Mouse (Mus musculus) forebrain, postnatal 0 days (tissue): Measurements from ENCODE around the gene Fam227b. TPM values are rescaled to one million over a fixed set of nuclear protein-coding genes. Genes with fewer than 3 reads are reported as not detected.

Source experiments
- ATAC-seq: fragments of 200-750 bp; cut with Nextera tagmentation; 2 replicates; pipeline ENCODE4 v1.8.0; 2017; ENCODE audit warnings: mild to moderate bottlenecking, moderate library complexity
- DNase-seq: peaks from one replicate; pipeline ENCODE4 v3.0.0-alpha.2; 2015
- H3K27ac ChIP-seq: fragments of 300-500 bp; sonication (generic); 2 replicates; pipeline ENCODE4 v1.5.1; 2014; ENCODE audit warnings: low read depth, mild to moderate bottlenecking, antibody characterized with exemption, low read length, moderate library complexity, mixed read lengths
- H3K27me3 ChIP-seq: fragments of 300-500 bp; sonication (generic); 2 replicates; pipeline ENCODE4 v1.6.1; 2014; ENCODE audit warnings: mild to moderate bottlenecking, low read length, mixed read lengths; ENCODE audit not compliant: insufficient read depth
- H3K36me3 ChIP-seq: fragments of 300-500 bp; sonication (generic); 2 replicates; pipeline ENCODE4 v1.6.1; 2014; ENCODE audit warnings: mild to moderate bottlenecking, moderate library complexity; ENCODE audit not compliant: insufficient read depth
- H3K4me1 ChIP-seq: fragments of 300-500 bp; sonication (generic); 2 replicates; pipeline ENCODE4 v1.6.1; 2014; ENCODE audit warnings: antibody characterized with exemption; ENCODE audit not compliant: insufficient read depth
- H3K4me2 ChIP-seq: fragments of 300-500 bp; sonication (generic); 2 replicates; pipeline ENCODE4 v1.6.1; 2014; ENCODE audit warnings: low read depth, mild to moderate bottlenecking, moderate library complexity
- H3K4me3 ChIP-seq: fragments of 300-500 bp; sonication (generic); 2 replicates; pipeline ENCODE4 v1.5.1; 2014; ENCODE audit warnings: low read depth, low read length, mixed read lengths
- H3K9ac ChIP-seq: fragments of 300-500 bp; sonication (generic); 2 replicates; pipeline ENCODE4 v1.6.1; 2014; ENCODE audit warnings: mild to moderate bottlenecking
- H3K9me3 ChIP-seq: fragments of 300-500 bp; sonication (generic); 2 replicates; pipeline ENCODE4 v1.6.1; 2016; ENCODE audit warnings: low read length
- CTCF ChIP-seq: sonication (generic); IDR thresholded peaks from 2 replicates; pipeline ENCODE4 v1.5.1; 2016; ENCODE audit warnings: antibody characterized with exemption, control low read depth, low read depth
- WGBS: fragments of 180-500 bp; shearing (Covaris S2); extraction: QIAGEN DNeasy Blood & Tissue Kit; methylation state at CpG from one replicate; pipeline ENCODE4 v1.1.7; 2014; 5-methylcytosine and 5-hydroxymethylcytosine counted together
- polyA plus RNA-seq: library from polyadenylated mRNA; unstranded; fragments of >200 nt; fragmentation: Nextera tagmentation; extraction: Ambion mirVana; gene quantifications from 2 replicates; pipeline ENCODE4 v1.2.1, GENCODE M21; 2015
- total RNA-seq: library from RNA; depleted of rRNA; stranded (reverse); fragments of >200 nt; gene quantifications from 2 replicates; pipeline ENCODE4 v1.2.3, GENCODE M21; 2014

Fam227b gene
- total and polyA plus RNA-seq, 2 experiments from 2014 or later, result not detected

- peak overlapping the region; percentile 30; the same call in 1 of the 2 replicates for H3K4me2 ChIP-seq
Observed at GRCm38 (mm10) chr2:126061037-126061773, 90.6 kb downstream of the Fam227b start.

GRCm38 (mm10) chr2:126060595-126060994, 91.2 kb downstream of the Fam227b start:
- Histone ChIP-seq H3K27me3 (no peaks in the 10 kb centered on the region), H3K9ac (no peak overlapping the region), H3K27ac (no peak overlapping the region), H3K4me2 (no peak overlapping the region), H3K4me3 (no peak overlapping the region), H3K9me3 (no peaks in the 10 kb centered on the region), H3K4me1 (no peaks in the 10 kb centered on the region), H3K36me3 (no peaks in the 10 kb centered on the region)
- 18% methylated on average over 4 of the region's 4 CpGs for WGBS
- no peak for TF ChIP-seq CTCF
- ATAC-seq (peak; percentile 51), DNase-seq (peak; percentile 16)

More at GRCm38 (mm10) chr2:126061037-126061773, 90.6 kb downstream of the Fam227b start:
- H3K27me3 ChIP-seq, result no peaks in the 10 kb centered on the region
- DNase-seq, result peak; percentile 22
- H3K4me1 ChIP-seq, result no peaks in the 10 kb centered on the region
- H3K9ac ChIP-seq, result no peak overlapping the region
- WGBS, result 31% methylated on average over 17 of the region's 17 CpGs
- H3K4me3 ChIP-seq, result no peak overlapping the region
- no peak for TF ChIP-seq CTCF
- no peak overlapping the region for H3K27ac ChIP-seq
- ATAC-seq, result peak; percentile 81
- H3K9me3 ChIP-seq, result no peaks in the 10 kb centered on the region
- no peaks in the 10 kb centered on the region for H3K36me3 ChIP-seq

- no peak overlapping the region for H3K27ac ChIP-seq
- H3K9ac ChIP-seq, result no peak overlapping the region
- TF ChIP-seq CTCF, result no peak
- WGBS, result 69% methylated on average over 5 of the region's 5 CpGs
- no peak for ATAC-seq
- no peaks in the 10 kb centered on the region for H3K4me1 ChIP-seq
- no peak for DNase-seq
- no peaks in the 10 kb centered on the region for H3K36me3 ChIP-seq
- H3K9me3 ChIP-seq, result no peaks in the 10 kb centered on the region
- no peak overlapping the region for H3K4me3 ChIP-seq
- no peaks in the 10 kb centered on the region for H3K27me3 ChIP-seq
- H3K4me2 ChIP-seq, result no peak overlapping the region
Observed at GRCm38 (mm10) chr2:126053657-126054056, 98.1 kb downstream of the Fam227b start.

- Histone ChIP-seq H3K27me3 (no peaks in the 10 kb centered on the region), H3K4me3 (no peak overlapping the region), H3K9me3 (no peaks in the 10 kb centered on the region), H3K4me1 (no peaks in the 10 kb centered on the region), H3K27ac (no peak overlapping the region), H3K9ac (no peak overlapping the region), H3K36me3 (no peaks in the 10 kb centered on the region), H3K4me2 (no peak overlapping the region)
- DNase-seq, result no peak
- no peak for ATAC-seq
- 58% methylated on average over 6 of the region's 6 CpGs for WGBS
- no peak for TF ChIP-seq CTCF
Observed at GRCm38 (mm10) chr2:126052749-126053557, 98.9 kb downstream of the Fam227b start.

GRCm38 (mm10) chr2:126045621-126046020, 106.2 kb downstream of the Fam227b start:
- Histone ChIP-seq H3K4me2 (no peak overlapping the region), H3K9ac (no peak overlapping the region), H3K4me3 (no peak overlapping the region), H3K27me3 (no peaks in the 10 kb centered on the region), H3K4me1 (no peaks in the 10 kb centered on the region), H3K9me3 (no peaks in the 10 kb centered on the region), H3K36me3 (no peaks in the 10 kb centered on the region), H3K27ac (no peak overlapping the region)
- ATAC-seq (no peak), DNase-seq (no peak)
- WGBS, result 93% methylated on average over 5 of the region's 5 CpGs
- TF ChIP-seq CTCF, result no peak

- DNase-seq, result no peak
- H3K36me3 ChIP-seq, result no peaks in the 10 kb centered on the region
- no peak overlapping the region for H3K4me3 ChIP-seq
- no peaks in the 10 kb centered on the region for H3K9me3 ChIP-seq
- no peak for ATAC-seq
- no peak overlapping the region for H3K27ac ChIP-seq
- H3K4me2 ChIP-seq, result no peak overlapping the region
- no peaks in the 10 kb centered on the region for H3K4me1 ChIP-seq
- TF ChIP-seq CTCF, result no peak
- no peak overlapping the region for H3K9ac ChIP-seq
- H3K27me3 ChIP-seq, result no peaks in the 10 kb centered on the region
- 23% methylated on average over 3 of the region's 3 CpGs for WGBS
Observed at GRCm38 (mm10) chr2:126042674-126043073, 109.1 kb downstream of the Fam227b start.

GRCm38 (mm10) chr2:126041237-126041636, 110.6 kb downstream of the Fam227b start:
- WGBS, result 91% methylated on average over 6 of the region's 6 CpGs
- H3K36me3 ChIP-seq, result no peaks in the 10 kb centered on the region
- H3K27ac ChIP-seq, result no peak overlapping the region
- TF ChIP-seq CTCF, result no peak
- H3K9me3 ChIP-seq, result no peaks in the 10 kb centered on the region
- H3K4me2 ChIP-seq, result no peak overlapping the region
- H3K9ac ChIP-seq, result no peak overlapping the region
- DNase-seq (no peak), ATAC-seq (no peak)
- no peaks in the 10 kb centered on the region for H3K27me3 ChIP-seq
- no peaks in the 10 kb centered on the region for H3K4me1 ChIP-seq
- H3K4me3 ChIP-seq, result no peak overlapping the region
